Mouse (Mus musculus) hematopoietic stem cell, adult 5-6 weeks (primary cell): ENCODE measurements around the gene Arhgap45. TPM values are rescaled to one million over a fixed set of nuclear protein-coding genes. Genes with fewer than 3 reads are reported as not detected.

Source experiments
- ATAC-seq, 2 experiments: fragments of 125-278 bp in 1 of 2; replicated peaks in 1 of 2; 2 replicates each; pipeline ENCODE4 v1.8.0; 2016 to 2017; ENCODE audit warnings: inconsistent platforms in 2 of 2, mild to moderate bottlenecking in 2 of 2, moderate number of reproducible peaks in 2 of 2, low read depth in 1 of 2, moderate TSS enrichment in 1 of 2; ENCODE audit not compliant: low FRiP score in 2 of 2, poor library complexity in 2 of 2, severe bottlenecking in 2 of 2, insufficient read depth in 1 of 2, low TSS enrichment in 1 of 2
- total RNA-seq: library from RNA; stranded (forward); fragments of 172-1452, 232-1000 nt; gene quantifications from 2 replicates; pipeline ENCODE4 v1.2.3, GENCODE M21; 2017

Gene Arhgap45
- total RNA-seq, 1 experiment from 2014 or later = 80.9 TPM

GRCm38 (mm10) chr10:80002829-80003228 is 13.6 kb upstream of the Arhgap45 start:
- ATAC-seq = no peak

- ATAC-seq = no peak; a peak in 1 of 4 replicates
These were observed 12.8 kb upstream of the Arhgap45 start for GRCm38 (mm10) chr10:80003374-80004232.

GRCm38 (mm10) chr10:80004233-80004705 is 12.2 kb upstream of the Arhgap45 start:
- no peak for ATAC-seq

- no peak for ATAC-seq
These were observed 4.7 kb upstream of the Arhgap45 start for GRCm38 (mm10) chr10:80011740-80012139.

- ATAC-seq = no peak
These were observed 2.8 kb upstream of the Arhgap45 start for GRCm38 (mm10) chr10:80013609-80014008.

- ATAC-seq = no peak
These were observed 1.8 kb upstream of the Arhgap45 start for GRCm38 (mm10) chr10:80014484-80015290.

- ATAC-seq = no peak
These were observed 870 bp upstream of the Arhgap45 start for GRCm38 (mm10) chr10:80015583-80015982.

GRCm38 (mm10) chr10:80016931-80017330 is 478 bp downstream of the Arhgap45 start:
- peak in 1 of 2 experiments; percentile 14; a peak in 1 of 4 replicates for ATAC-seq

GRCm38 (mm10) chr10:80017361-80017760 is 908 bp downstream of the Arhgap45 start:
- ATAC-seq = peak; percentile 20 to 40; a peak in 2 of 4 replicates

- ATAC-seq = no peak
These were observed 1.3 kb downstream of the Arhgap45 start for GRCm38 (mm10) chr10:80017771-80018170.

GRCm38 (mm10) chr10:80018739-80019297 is 2.4 kb downstream of the Arhgap45 start:
- ATAC-seq = no peak

GRCm38 (mm10) chr10:80019471-80020131 is 3.1 kb downstream of the Arhgap45 start:
- ATAC-seq = no peak

GRCm38 (mm10) chr10:80020191-80020590 is 3.7 kb downstream of the Arhgap45 start:
- ATAC-seq = no peak

GRCm38 (mm10) chr10:80020603-80021319 is 4.3 kb downstream of the Arhgap45 start:
- no peak for ATAC-seq

GRCm38 (mm10) chr10:80021320-80021641 is 4.8 kb downstream of the Arhgap45 start:
- ATAC-seq = no peak

- ATAC-seq = peak; percentile 33 to 55
These were observed 5.7 kb downstream of the Arhgap45 start for GRCm38 (mm10) chr10:80022164-80022563.

GRCm38 (mm10) chr10:80022806-80023205 is 6.4 kb downstream of the Arhgap45 start:
- no peak for ATAC-seq
